Mouse (Mus musculus) neural tube, embryonic 12.5 days (tissue): ENCODE data around the gene Pdgfra. TPM values are rescaled to one million over a fixed set of nuclear protein-coding genes. Genes with fewer than 3 reads are reported as not detected.

Experiments used
- ATAC-seq: fragments of 200-750 bp; cut with Nextera tagmentation; 2 replicates; pipeline ENCODE4 v1.8.0; 2017; ENCODE audit warnings: low read depth, mild to moderate bottlenecking, moderate TSS enrichment, moderate library complexity; ENCODE audit not compliant: low FRiP score
- H3K27ac ChIP-seq: fragments of 300-500 bp; sonication (generic); 2 replicates; pipeline ENCODE4 v1.5.1; 2016
- H3K27me3 ChIP-seq: fragments of 300-500 bp; sonication (generic); replicated peaks from 2 replicates; pipeline ENCODE4 v1.6.1; 2016; ENCODE audit warnings: mild to moderate bottlenecking
- H3K36me3 ChIP-seq: fragments of 300-500 bp; sonication (generic); 2 replicates; pipeline ENCODE4 v1.6.1; 2016; ENCODE audit warnings: mild to moderate bottlenecking
- H3K4me1 ChIP-seq: fragments of 300-500 bp; sonication (generic); 2 replicates; pipeline ENCODE4 v1.6.1; 2016
- H3K4me2 ChIP-seq: fragments of 300-500 bp; sonication (generic); replicated peaks from 2 replicates; pipeline ENCODE4 v1.6.1; 2016; ENCODE audit warnings: mild to moderate bottlenecking
- H3K4me3 ChIP-seq: fragments of 300-500 bp; sonication (generic); 2 replicates; pipeline ENCODE4 v1.5.1; 2016
- H3K9ac ChIP-seq: fragments of 300-500 bp; sonication (generic); 2 replicates; pipeline ENCODE4 v1.6.1; 2016; ENCODE audit warnings: mild to moderate bottlenecking
- H3K9me3 ChIP-seq: fragments of 300-500 bp; sonication (generic); 2 replicates; pipeline ENCODE4 v1.6.1; 2016; ENCODE audit warnings: mild to moderate bottlenecking
- WGBS: fragments of 180-500 bp; shearing (Covaris S2); methylation state at CpG from one replicate; pipeline ENCODE4 v1.1.7; 2016; 5-methylcytosine and 5-hydroxymethylcytosine counted together
- polyA plus RNA-seq: library from polyadenylated mRNA; unstranded; fragments of >200 nt; fragmentation: Nextera tagmentation; extraction: Ambion mirVana; gene quantifications from 2 replicates; pipeline ENCODE4 v1.2.1, GENCODE M21; 2016

Gene Pdgfra
- polyA plus RNA-seq: 23.9 and 24.4 TPM in 2 replicates

DNA sequence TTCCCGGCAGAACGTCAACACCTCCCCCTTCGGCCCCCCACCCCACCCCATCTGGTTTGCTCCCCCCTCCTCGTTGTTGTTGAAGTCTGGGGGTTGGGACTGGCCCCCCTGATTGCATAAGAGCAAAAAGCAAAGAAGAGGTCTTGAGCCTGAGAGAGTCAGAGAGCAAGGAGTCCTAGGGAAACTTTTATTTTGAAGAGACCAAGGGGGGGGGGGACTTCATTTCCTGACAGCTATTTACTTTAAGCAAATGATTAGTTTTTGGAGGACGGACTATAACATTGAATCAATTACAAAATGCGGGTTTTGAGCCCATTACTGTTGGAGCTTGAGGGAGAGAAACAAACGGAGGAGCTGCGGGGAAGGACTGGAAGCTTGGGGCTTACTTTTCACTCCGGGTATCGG is at the start of gene Pdgfra:
Gene Pdgfra, plus strand, starts transcription at position 272 of the 405 bp plus-strand sequence.
- Histone ChIP-seq H3K27me3 (peaks cover 73% of the 10 kb centered on the region), H3K4me1 (peaks cover 55% of the 10 kb centered on the region), H3K36me3 (no peaks in the 10 kb centered on the region), H3K4me3 (peak within 1 kb of the TSS; percentile 42), H3K9ac (peak within 1 kb of the TSS; percentile 55), H3K9me3 (no peaks in the 10 kb centered on the region), H3K4me2 (peak within 1 kb of the TSS; percentile 90), H3K27ac (peak within 1 kb of the TSS; percentile 47; the same call in 1 of the 2 replicates)
- under 1% methylated on average over 10 of the region's 10 CpGs for WGBS
- no peak for ATAC-seq

DNA sequence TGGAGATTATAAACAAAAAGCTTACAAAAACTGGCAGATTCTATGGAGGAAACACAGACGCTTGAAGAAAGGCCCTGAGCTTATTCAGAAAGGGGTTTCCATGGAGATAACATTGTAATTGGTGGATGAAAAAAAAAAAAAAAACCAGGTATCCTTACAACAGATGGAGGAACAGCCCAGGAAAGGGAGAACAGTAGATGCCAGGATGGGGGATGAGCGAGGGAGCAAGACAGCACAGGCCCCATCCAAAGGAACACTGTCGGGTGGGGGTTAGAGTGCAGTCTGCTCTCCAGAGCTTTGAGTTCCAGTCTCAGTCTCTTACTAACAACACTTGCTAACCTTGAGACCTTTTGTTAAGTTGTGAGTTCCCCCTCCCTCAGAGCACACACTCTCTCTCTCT is 45.6 kb upstream of the Pdgfra start:
- no peaks in the 10 kb centered on the region for H3K27me3 ChIP-seq
- H3K4me1 ChIP-seq: no peaks in the 10 kb centered on the region
- H3K9ac ChIP-seq: no peak overlapping the region
- no peaks in the 10 kb centered on the region for H3K9me3 ChIP-seq
- H3K36me3 ChIP-seq: no peaks in the 10 kb centered on the region
- H3K4me2 ChIP-seq: no peak overlapping the region
- WGBS: 68% methylated on average over 3 of the region's 3 CpGs
- H3K27ac ChIP-seq: no peak overlapping the region
- no peak overlapping the region for H3K4me3 ChIP-seq
- no peak for ATAC-seq

DNA sequence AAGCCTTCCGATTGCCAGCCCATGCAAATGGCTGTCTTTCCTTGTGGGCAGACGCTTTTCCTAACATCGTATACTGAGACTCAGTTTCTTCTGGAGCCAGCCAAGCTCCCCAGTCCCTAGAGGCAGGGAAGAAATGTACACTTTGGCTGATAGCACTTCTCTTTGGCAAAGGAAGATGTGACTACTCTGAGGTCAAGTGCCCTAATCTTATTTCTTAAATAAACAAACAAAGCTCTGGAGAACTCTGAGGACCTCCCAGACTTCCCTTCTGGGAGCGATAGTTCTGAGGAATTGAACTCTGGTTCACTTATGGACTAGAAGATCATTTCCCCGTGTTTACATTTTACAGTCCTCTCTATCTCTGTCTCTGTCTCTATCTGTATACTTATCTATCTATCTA is 42.7 kb upstream of the Pdgfra start:
- no peaks in the 10 kb centered on the region for H3K27me3 ChIP-seq
- 66% methylated on average over 5 of the region's 5 CpGs for WGBS
- H3K27ac ChIP-seq: no peak overlapping the region
- H3K9ac ChIP-seq: no peak overlapping the region
- no peaks in the 10 kb centered on the region for H3K4me1 ChIP-seq
- ATAC-seq: no peak
- H3K9me3 ChIP-seq: no peaks in the 10 kb centered on the region
- no peaks in the 10 kb centered on the region for H3K36me3 ChIP-seq
- no peak overlapping the region for H3K4me2 ChIP-seq
- no peak overlapping the region for H3K4me3 ChIP-seq

DNA sequence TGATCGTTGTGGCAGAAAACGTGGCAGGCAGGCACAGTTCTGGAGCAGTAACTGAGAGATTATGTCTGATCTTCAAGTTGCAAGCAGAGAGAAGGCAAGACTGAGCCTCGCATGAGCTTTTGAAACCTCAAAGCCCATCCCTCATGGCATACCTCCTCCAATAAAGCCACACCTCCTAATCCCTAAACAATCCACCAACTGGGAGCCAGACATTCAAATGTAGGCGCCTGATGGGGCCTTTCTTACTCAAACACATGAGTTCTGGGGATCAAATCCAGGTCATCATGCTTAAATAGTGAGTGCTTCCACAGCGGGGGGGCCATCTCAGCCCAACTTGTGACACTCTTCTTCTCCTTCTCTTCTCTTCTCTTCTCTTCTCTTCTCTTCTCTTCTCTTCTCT is 40.3 kb upstream of the Pdgfra start:
- Histone ChIP-seq H3K27ac (no peak overlapping the region), H3K9me3 (no peaks in the 10 kb centered on the region), H3K36me3 (no peaks in the 10 kb centered on the region), H3K4me3 (no peak overlapping the region), H3K4me1 (no peaks in the 10 kb centered on the region), H3K9ac (no peak overlapping the region), H3K4me2 (no peak overlapping the region), H3K27me3 (no peaks in the 10 kb centered on the region; the same call in 1 of the 2 replicates)
- ATAC-seq: no peak
- 58% methylated on average over 5 of the region's 5 CpGs for WGBS

DNA sequence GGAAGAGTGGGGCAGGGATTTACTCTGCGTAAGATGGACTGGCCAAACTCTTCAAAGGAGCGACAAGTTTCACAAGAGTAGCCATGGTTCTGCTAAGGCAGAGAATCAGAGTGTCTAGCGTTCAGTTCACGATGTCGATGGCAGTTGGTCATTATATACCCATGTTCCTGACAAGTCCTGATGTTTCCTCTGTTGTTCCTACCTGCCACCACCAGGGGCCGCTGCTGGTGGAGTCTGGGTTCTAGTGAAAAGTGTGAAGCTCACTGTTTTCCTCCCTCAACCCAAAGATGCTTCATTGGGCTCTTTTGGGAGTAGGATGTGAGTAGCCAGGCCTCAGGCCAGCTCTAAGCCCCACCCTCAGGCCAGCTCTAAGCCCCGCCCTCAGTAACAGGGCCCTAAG is 33.3 kb upstream of the Pdgfra start:
- Histone ChIP-seq H3K9me3 (no peaks in the 10 kb centered on the region), H3K27me3 (no peaks in the 10 kb centered on the region; the same call in 1 of the 2 replicates), H3K36me3 (no peaks in the 10 kb centered on the region), H3K4me1 (no peaks in the 10 kb centered on the region), H3K4me3 (no peak overlapping the region), H3K4me2 (no peak overlapping the region), H3K27ac (no peak overlapping the region), H3K9ac (no peak overlapping the region)
- no peak for ATAC-seq
- 62% methylated on average over 7 of the region's 7 CpGs for WGBS

DNA sequence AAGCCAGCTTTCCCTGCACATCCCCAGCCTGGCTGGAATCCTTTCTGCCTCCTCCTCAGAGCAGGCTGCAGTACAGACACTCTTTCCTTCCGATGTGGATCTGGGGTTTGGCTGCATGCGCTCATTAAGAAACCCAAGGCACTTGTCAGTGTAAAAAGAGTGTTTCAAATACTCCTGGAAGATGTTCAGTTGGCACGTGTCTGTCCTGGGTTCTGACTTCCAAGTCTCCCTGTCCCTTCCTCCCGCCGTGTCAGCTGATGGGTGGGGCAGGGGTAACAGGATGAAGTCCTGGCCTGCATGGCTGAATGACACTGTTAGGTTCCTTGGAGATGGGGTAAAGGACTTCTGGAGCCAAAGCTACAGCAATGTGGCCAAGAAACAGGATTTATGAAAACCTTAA is 30.4 kb upstream of the Pdgfra start:
- WGBS: 55% methylated on average over 5 of the region's 5 CpGs
- H3K9me3 ChIP-seq: no peaks in the 10 kb centered on the region
- no peak overlapping the region for H3K9ac ChIP-seq
- no peaks in the 10 kb centered on the region for H3K27me3 ChIP-seq
- H3K4me3 ChIP-seq: no peak overlapping the region
- no peak for ATAC-seq
- H3K27ac ChIP-seq: no peak overlapping the region
- no peaks in the 10 kb centered on the region for H3K4me1 ChIP-seq
- no peaks in the 10 kb centered on the region for H3K36me3 ChIP-seq
- H3K4me2 ChIP-seq: no peak overlapping the region

DNA sequence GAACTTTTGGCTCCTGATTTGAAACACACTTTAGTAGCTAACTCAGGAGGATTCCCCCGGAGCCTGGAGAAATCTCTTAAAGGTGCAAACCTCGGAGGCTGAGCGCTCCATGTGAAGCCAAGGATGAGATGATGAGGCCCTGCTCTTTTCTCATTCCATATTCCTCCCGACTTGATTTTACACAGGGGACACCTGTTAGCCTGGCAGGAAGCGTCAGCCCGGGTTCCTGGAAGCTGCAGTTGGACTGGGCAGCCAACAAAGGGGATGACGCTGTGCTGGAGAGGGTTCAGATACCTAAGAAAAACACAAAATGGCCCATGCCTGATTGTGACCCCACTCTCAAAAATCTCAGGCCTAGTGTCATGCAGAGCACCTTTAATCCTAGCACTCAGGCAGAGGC is 17.4 kb upstream of the Pdgfra start:
- no peak overlapping the region for H3K9ac ChIP-seq
- no peaks in the 10 kb centered on the region for H3K4me1 ChIP-seq
- no peaks in the 10 kb centered on the region for H3K36me3 ChIP-seq
- no peak overlapping the region for H3K27ac ChIP-seq
- no peak for ATAC-seq
- H3K4me2 ChIP-seq: no peak overlapping the region
- no peak overlapping the region for H3K4me3 ChIP-seq
- WGBS: 89% methylated on average over 7 of the region's 7 CpGs
- H3K27me3 ChIP-seq: peaks cover 6% of the 10 kb centered on the region; the same call in 1 of the 2 replicates
- no peaks in the 10 kb centered on the region for H3K9me3 ChIP-seq

DNA sequence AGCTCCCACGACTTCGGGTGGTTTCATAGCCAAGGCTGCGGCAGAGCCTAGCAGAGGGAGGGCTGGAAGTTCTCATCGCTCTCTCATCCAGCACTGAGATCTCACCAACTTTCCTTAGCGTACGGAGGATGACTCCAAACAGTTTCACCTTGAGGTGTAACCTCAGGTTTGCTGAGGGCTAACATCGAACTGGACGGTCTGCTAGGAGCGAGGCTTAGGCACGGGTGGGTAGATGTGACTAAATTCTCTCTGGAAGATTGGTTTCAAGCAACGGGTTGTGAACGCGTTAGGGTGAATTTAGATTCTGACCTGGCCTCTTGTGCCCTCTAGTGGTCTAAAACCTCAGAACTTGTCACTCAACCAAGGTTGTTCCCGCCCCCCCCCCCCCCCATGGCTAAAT is 9.0 kb upstream of the Pdgfra start:
- Histone ChIP-seq H3K4me3 (no peak overlapping the region), H3K9ac (no peak overlapping the region), H3K27ac (no peak overlapping the region), H3K4me1 (no peaks in the 10 kb centered on the region), H3K9me3 (no peaks in the 10 kb centered on the region), H3K4me2 (peak overlapping the region; percentile 53), H3K36me3 (no peaks in the 10 kb centered on the region), H3K27me3 (peaks cover 35% of the 10 kb centered on the region)
- WGBS: 3% methylated on average over 14 of the region's 14 CpGs
- 0 out of 2 replicates have a peak, but pooled peaks have one; percentile 44 for ATAC-seq

DNA sequence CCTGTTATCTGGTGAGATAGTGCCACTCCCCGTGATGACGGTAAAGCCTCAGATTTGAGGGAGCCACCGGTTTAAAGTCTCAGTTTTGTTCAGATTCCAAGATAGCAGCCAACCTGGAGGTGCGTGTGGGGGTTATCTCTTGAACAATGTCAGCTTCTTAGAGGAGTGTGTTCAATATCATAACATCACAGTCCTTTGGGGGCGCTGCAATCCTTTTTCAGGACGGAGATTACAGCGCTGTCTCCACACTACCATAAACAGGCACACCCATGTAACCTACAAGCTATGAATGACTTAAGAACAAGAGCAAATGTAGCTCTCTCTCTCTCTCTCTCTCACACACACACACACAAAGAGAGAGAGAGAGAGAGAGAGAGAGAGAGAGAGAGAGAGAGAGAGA is 8.3 kb upstream of the Pdgfra start:
- ATAC-seq: no peak
- WGBS: 47% methylated on average over 7 of the region's 7 CpGs

DNA sequence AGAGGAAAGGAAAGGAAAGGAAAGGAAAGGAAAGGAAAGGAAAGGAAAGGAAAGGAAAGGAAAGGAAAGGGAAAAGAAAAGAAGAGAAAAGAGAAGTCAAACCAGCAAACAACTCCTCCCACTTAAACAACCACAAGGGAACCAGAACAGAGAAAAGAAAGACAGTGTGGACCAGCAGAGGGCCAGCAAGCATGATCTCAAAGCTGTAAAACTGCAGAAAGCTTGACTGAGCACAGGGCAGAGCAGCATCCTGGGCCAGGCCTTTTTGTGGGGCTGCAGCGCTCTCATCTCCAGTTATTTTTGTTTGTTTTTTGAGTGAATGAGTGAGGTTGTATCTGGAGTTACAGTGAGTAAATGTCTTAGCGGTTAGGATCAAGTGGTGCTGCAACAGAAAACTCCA is 6.8 kb upstream of the Pdgfra start:
- no peaks in the 10 kb centered on the region for H3K36me3 ChIP-seq
- no peak overlapping the region for H3K9ac ChIP-seq
- no peak overlapping the region for H3K27ac ChIP-seq
- H3K4me1 ChIP-seq: peaks cover 18% of the 10 kb centered on the region
- H3K4me3 ChIP-seq: no peak overlapping the region
- H3K27me3 ChIP-seq: peaks cover 51% of the 10 kb centered on the region
- 74% methylated on average over 2 of the region's 2 CpGs for WGBS
- no peak for ATAC-seq
- no peak overlapping the region for H3K4me2 ChIP-seq
- H3K9me3 ChIP-seq: no peaks in the 10 kb centered on the region

More for the DNA sequence above, 8.3 kb upstream of the Pdgfra start:
- H3K9me3 ChIP-seq: no peaks in the 10 kb centered on the region
- no peaks in the 10 kb centered on the region for H3K36me3 ChIP-seq
- no peak overlapping the region for H3K9ac ChIP-seq
- no peak overlapping the region for H3K27ac ChIP-seq
- no peak overlapping the region for H3K4me2 ChIP-seq
- peaks cover 39% of the 10 kb centered on the region for H3K27me3 ChIP-seq
- peaks cover 7% of the 10 kb centered on the region for H3K4me1 ChIP-seq
- H3K4me3 ChIP-seq: no peak overlapping the region

DNA sequence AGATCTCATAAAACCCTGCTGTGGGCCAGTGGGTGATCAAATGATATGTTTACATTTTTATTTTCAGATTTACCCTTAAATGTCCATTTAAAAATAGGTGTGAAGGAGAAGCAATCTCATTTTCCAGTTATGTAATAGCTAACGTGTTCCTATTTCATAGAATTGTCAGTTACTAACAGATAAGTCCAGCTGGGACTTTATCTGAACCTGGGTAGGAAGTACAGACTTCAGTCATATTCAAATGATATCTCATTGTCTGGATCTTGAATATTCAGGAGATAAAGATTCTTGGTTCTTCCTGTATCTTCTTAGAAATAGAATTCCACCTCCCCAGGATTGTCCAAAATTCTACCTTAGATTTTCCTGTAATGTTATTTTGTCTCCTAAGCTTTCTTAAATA is 5.6 kb upstream of the Pdgfra start:
- no peaks in the 10 kb centered on the region for H3K36me3 ChIP-seq
- H3K4me2 ChIP-seq: no peak overlapping the region
- peaks cover 27% of the 10 kb centered on the region for H3K4me1 ChIP-seq
- no peak overlapping the region for H3K9ac ChIP-seq
- ATAC-seq: no peak
- no peak overlapping the region for H3K27ac ChIP-seq
- H3K9me3 ChIP-seq: no peaks in the 10 kb centered on the region
- WGBS: 85% methylated on average over 1 of the region's 1 CpGs
- H3K27me3 ChIP-seq: peaks cover 62% of the 10 kb centered on the region
- no peak overlapping the region for H3K4me3 ChIP-seq

DNA sequence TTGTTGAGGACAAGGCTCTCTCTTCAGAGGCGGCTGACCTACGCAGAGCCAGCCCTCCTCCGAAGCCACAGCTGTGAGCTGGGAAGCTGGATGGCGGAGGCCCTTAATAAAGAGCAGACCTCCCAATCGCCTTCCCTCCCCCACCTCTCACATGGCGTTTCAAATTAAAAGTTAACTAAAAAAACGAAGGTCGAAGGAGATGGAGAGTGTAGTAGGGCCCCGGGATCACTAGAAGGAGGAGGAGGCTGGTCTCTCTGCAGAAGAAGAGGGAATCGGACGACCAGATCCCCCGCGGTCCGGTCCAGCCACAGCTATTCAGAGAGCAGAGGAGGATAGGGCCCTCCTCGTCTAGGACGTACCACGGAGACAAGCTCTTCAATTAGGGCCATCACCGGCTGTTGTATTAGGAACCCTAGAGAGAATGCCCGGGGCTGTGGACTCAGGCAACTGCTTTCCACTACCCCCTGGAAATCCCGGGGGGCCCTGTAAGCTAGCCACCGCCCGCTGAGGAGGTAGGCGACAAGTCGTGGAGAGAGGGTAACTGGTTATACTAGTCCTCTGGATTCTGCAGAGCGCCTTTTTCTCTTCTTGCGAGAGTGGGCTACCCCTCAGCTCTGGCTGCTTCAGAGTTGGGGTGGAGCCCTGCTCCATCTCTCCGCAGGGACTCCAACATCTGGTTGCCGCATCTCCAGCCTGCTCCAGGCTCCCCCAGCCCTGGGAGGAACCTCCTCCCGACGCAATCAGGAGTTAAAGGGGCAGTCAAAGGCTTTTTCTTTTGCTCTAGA is 3.6 kb upstream of the Pdgfra start:
- no peaks in the 10 kb centered on the region for H3K36me3 ChIP-seq
- H3K4me3 ChIP-seq: peak overlapping the region; percentile 2; the same call in 1 of the 2 replicates
- no peak for ATAC-seq
- under 1% methylated on average over 30 of the region's 30 CpGs for WGBS
- no peaks in the 10 kb centered on the region for H3K9me3 ChIP-seq
- H3K9ac ChIP-seq: no peak overlapping the region
- peaks cover 34% of the 10 kb centered on the region for H3K4me1 ChIP-seq
- no peak overlapping the region for H3K27ac ChIP-seq
- H3K27me3 ChIP-seq: peaks cover 71% of the 10 kb centered on the region
- peak overlapping the region; percentile 51 for H3K4me2 ChIP-seq

DNA sequence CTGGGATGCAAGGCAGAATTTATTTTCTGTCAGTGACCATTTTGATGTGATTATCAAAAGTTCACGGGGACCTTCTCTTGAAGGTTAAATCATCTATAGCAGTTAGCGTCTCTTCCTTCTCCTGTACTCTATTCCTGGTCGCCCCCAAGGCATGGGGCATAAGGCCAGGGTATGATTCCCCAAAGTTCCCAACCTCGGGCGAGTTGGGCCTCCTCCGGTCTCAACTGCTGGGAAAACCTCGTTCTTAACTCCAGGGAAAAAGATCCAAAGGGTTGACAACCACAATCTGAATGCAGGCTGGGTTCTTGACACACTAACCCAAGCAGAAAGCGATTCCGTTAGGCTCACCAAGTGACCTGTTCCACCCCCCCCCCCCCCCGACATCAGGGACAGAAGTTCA is 2.7 kb upstream of the Pdgfra start:
- no peaks in the 10 kb centered on the region for H3K9me3 ChIP-seq
- H3K27me3 ChIP-seq: peaks cover 75% of the 10 kb centered on the region
- H3K27ac ChIP-seq: no peak overlapping the region
- H3K36me3 ChIP-seq: no peaks in the 10 kb centered on the region
- WGBS: 2% methylated on average over 10 of the region's 10 CpGs
- H3K4me1 ChIP-seq: peaks cover 41% of the 10 kb centered on the region
- peak overlapping the region; percentile 51 for H3K4me2 ChIP-seq
- ATAC-seq: no peak
- H3K9ac ChIP-seq: no peak overlapping the region
- H3K4me3 ChIP-seq: peak overlapping the region; percentile 16; the same call in 1 of the 2 replicates
